Mouse (Mus musculus) heart, postnatal 0 days (tissue): ENCODE measurements at regions not wholly inside any gene's neighbourhood (a gene's known extent, or its start where the extent isn't known, plus 50 kb on each side); places are given as distances from the start of the nearest gene placed in this dataset.

Source experiments
- CTCF ChIP-seq: IDR thresholded peaks from 2 replicates; pipeline ENCODE4 v1.5.1; 2016; ENCODE audit warnings: antibody characterized with exemption, control low read depth, low read depth
- EP300 ChIP-seq: IDR thresholded peaks from 2 replicates; pipeline ENCODE4 v1.6.1; 2016; ENCODE audit warnings: antibody characterized with exemption, low read depth

GRCm38 (mm10) chr13:83201931-83202671 lies 301.7 kb upstream of the Mef2c start:
- TF ChIP-seq EP300 (no peak), CTCF (no peak)
